Mouse (Mus musculus) midbrain, embryonic 16.5 days (tissue): ENCODE measurements around the gene Stam2. TPM values are rescaled to one million over a fixed set of nuclear protein-coding genes. Genes with fewer than 3 reads are reported as not detected.

Source experiments
- ATAC-seq: fragments of 200-750 bp; cut with Nextera tagmentation; 2 replicates; pipeline ENCODE4 v1.8.0; 2017; ENCODE audit warnings: moderate TSS enrichment
- H3K27ac ChIP-seq: fragments of 300-500 bp; sonication (generic); 2 replicates; pipeline ENCODE4 v1.5.1; 2014; ENCODE audit warnings: mild to moderate bottlenecking, low read length, mixed read lengths
- H3K27me3 ChIP-seq: fragments of 300-500 bp; sonication (generic); 2 replicates; pipeline ENCODE4 v1.6.1; 2014; ENCODE audit warnings: low read depth, low read length, mixed read lengths; ENCODE audit not compliant: control insufficient read depth, insufficient read depth
- H3K36me3 ChIP-seq: fragments of 300-500 bp; sonication (generic); 2 replicates; pipeline ENCODE4 v1.6.1; 2014; ENCODE audit warnings: mild to moderate bottlenecking, low read length, moderate library complexity, mixed read lengths; ENCODE audit not compliant: control insufficient read depth, insufficient read depth
- H3K4me1 ChIP-seq: fragments of 300-500 bp; sonication (generic); 2 replicates; pipeline ENCODE4 v1.6.1; 2014; ENCODE audit warnings: mild to moderate bottlenecking, low read length, mixed read lengths; ENCODE audit not compliant: control insufficient read depth, insufficient read depth
- H3K4me2 ChIP-seq: fragments of 300-500 bp; sonication (generic); 2 replicates; pipeline ENCODE4 v1.6.1; 2014; ENCODE audit warnings: mild to moderate bottlenecking, low read length, mixed read lengths
- H3K4me3 ChIP-seq: fragments of 300-500 bp; sonication (generic); 2 replicates; pipeline ENCODE4 v1.5.1; 2014; ENCODE audit warnings: low read depth, mild to moderate bottlenecking, low read length, moderate library complexity, mixed read lengths
- H3K9ac ChIP-seq: fragments of 300-500 bp; sonication (generic); 2 replicates; pipeline ENCODE4 v1.6.1; 2014; ENCODE audit warnings: low read depth, low read length, mixed read lengths
- H3K9me3 ChIP-seq: fragments of 300-500 bp; sonication (generic); replicated peaks from 2 replicates; pipeline ENCODE4 v1.6.1; 2014; ENCODE audit warnings: mild to moderate bottlenecking, low read length, mixed read lengths; ENCODE audit not compliant: control insufficient read depth, poor library complexity, severe bottlenecking
- WGBS: fragments of 180-500 bp; shearing (Covaris S2); extraction: QIAGEN DNeasy Blood & Tissue Kit; methylation state at CpG from one replicate; pipeline ENCODE4 v1.1.7; 2014; 5-methylcytosine and 5-hydroxymethylcytosine counted together
- polyA plus RNA-seq: library from polyadenylated mRNA; unstranded; fragments of >200 nt; fragmentation: Nextera tagmentation; extraction: Ambion mirVana; gene quantifications from 2 replicates; pipeline ENCODE4 v1.2.1, GENCODE M21; 2015

The Stam2 gene
- polyA plus RNA-seq, 1 experiment from 2014 or later = 41.1 TPM

GRCm38 (mm10) chr2:52734504-52734903 is 7.6 kb downstream of the Stam2 start:
- H3K4me2 ChIP-seq = no peak overlapping the region
- 97% methylated on average over 7 of the region's 7 CpGs for WGBS
- no peak for ATAC-seq
- no peak overlapping the region for H3K9ac ChIP-seq
- H3K36me3 ChIP-seq = no peaks in the 10 kb centered on the region
- 0 out of 2 replicates have a peak, but pooled peaks cover 2% of the 10 kb centered on the region for H3K9me3 ChIP-seq
- no peak overlapping the region for H3K4me3 ChIP-seq
- H3K27me3 ChIP-seq = no peaks in the 10 kb centered on the region
- H3K4me1 ChIP-seq = no peaks in the 10 kb centered on the region
- H3K27ac ChIP-seq = no peak overlapping the region

DNA sequence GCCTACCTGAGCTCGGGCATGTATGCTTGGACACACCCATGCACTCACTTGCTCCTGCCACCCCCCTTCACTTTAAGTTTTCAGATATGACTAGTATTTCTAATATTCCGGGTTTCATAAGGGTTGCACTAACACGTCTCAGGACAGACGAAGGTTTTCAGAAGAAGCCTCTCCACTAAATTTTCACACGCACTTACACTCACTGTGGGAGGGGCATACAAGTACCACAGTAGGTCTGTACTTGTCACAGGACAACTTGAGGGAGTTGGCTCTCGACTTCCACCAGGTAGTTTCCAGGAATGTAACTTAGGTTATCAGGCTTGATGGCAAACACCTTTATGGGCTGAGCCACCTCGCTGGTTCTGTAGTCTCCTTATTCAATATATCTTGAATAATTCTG is 8.4 kb downstream of the Stam2 start:
- ATAC-seq = no peak
- Histone ChIP-seq H3K9me3 (0 out of 2 replicates have a peak, but pooled peaks cover 2% of the 10 kb centered on the region), H3K27me3 (no peaks in the 10 kb centered on the region), H3K9ac (no peak overlapping the region), H3K4me2 (no peak overlapping the region), H3K36me3 (no peaks in the 10 kb centered on the region), H3K27ac (no peak overlapping the region), H3K4me1 (no peaks in the 10 kb centered on the region), H3K4me3 (no peak overlapping the region)
- 97% methylated on average over 7 of the region's 7 CpGs for WGBS

DNA sequence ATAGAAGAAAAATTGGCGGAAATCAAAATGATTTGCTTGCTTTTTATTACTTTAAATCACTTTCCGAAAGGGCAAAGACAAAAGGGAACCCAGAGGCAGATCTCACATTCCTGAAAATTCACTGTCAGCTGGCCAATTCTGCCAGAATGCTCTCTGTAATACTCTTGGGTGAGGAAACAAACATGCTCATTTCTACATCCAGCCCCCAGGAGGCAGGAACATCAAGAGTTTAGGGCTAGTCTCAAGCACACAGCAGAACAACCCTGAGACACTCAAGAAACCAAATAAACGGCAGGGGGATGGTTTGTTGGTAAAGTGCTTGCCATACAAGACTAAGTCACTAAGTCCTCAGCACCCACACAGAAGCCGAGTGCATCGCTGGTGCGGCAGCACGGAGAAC is 9.5 kb downstream of the Stam2 start:
- no peak overlapping the region for H3K4me3 ChIP-seq
- H3K4me2 ChIP-seq = no peak overlapping the region
- H3K4me1 ChIP-seq = no peaks in the 10 kb centered on the region
- 0 out of 2 replicates have a peak, but pooled peaks cover 2% of the 10 kb centered on the region for H3K9me3 ChIP-seq
- H3K27me3 ChIP-seq = no peaks in the 10 kb centered on the region
- ATAC-seq = no peak
- H3K36me3 ChIP-seq = no peaks in the 10 kb centered on the region
- WGBS = 92% methylated on average over 7 of the region's 7 CpGs
- H3K27ac ChIP-seq = no peak overlapping the region
- no peak overlapping the region for H3K9ac ChIP-seq

GRCm38 (mm10) chr2:52732001-52732400 is 10.1 kb downstream of the Stam2 start:
- H3K9me3 ChIP-seq = 0 out of 2 replicates have a peak, but pooled peaks cover 2% of the 10 kb centered on the region
- H3K36me3 ChIP-seq = no peaks in the 10 kb centered on the region
- 86% methylated on average over 5 of the region's 5 CpGs for WGBS
- H3K27ac ChIP-seq = no peak overlapping the region
- no peak overlapping the region for H3K4me2 ChIP-seq
- no peaks in the 10 kb centered on the region for H3K27me3 ChIP-seq
- no peak for ATAC-seq
- H3K4me3 ChIP-seq = no peak overlapping the region
- H3K9ac ChIP-seq = no peak overlapping the region
- no peaks in the 10 kb centered on the region for H3K4me1 ChIP-seq

- 0 out of 2 replicates have a peak, but pooled peaks cover 2% of the 10 kb centered on the region for H3K9me3 ChIP-seq
- WGBS = 95% methylated on average over 6 of the region's 6 CpGs
- no peak for ATAC-seq
- no peak overlapping the region for H3K4me2 ChIP-seq
- H3K4me1 ChIP-seq = no peaks in the 10 kb centered on the region
- no peaks in the 10 kb centered on the region for H3K36me3 ChIP-seq
- no peak overlapping the region for H3K27ac ChIP-seq
- no peak overlapping the region for H3K4me3 ChIP-seq
- no peak overlapping the region for H3K9ac ChIP-seq
- no peaks in the 10 kb centered on the region for H3K27me3 ChIP-seq
Measured at GRCm38 (mm10) chr2:52730891-52731290, 11.2 kb downstream of the Stam2 start.

- H3K27ac ChIP-seq = no peak overlapping the region
- H3K9ac ChIP-seq = no peak overlapping the region
- 0 out of 2 replicates have a peak, but pooled peaks have one; percentile 66 for ATAC-seq
Measured at GRCm38 (mm10) chr2:52720231-52721025, 21.7 kb downstream of the Stam2 start.

DNA sequence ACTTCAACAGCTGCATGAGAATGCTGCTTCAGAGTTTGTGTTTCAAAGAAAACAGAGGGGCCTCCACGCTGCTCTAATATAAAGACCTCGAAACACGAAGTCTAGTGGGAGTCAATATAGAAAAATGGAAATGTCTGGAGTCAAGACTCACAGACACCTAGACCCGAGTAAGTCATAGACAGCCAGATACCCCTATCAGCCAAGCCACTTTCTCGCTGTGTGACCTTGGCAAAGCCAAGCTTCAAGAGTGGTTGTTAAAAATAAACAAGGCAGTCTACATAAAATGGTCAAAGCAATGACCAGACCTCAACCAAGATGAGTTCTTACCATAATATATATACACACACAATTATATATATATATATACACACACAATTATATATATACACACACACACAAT is 25.0 kb downstream of the Stam2 start:
- H3K4me1 ChIP-seq = 0 out of 2 replicates have a peak, but pooled peaks cover 2% of the 10 kb centered on the region
- 94% methylated on average over 5 of the region's 5 CpGs for WGBS
- no peak overlapping the region for H3K4me3 ChIP-seq
- no peak overlapping the region for H3K4me2 ChIP-seq
- ATAC-seq = no peak
- H3K36me3 ChIP-seq = peaks cover 12% of the 10 kb centered on the region
- H3K27me3 ChIP-seq = no peaks in the 10 kb centered on the region
- no peaks in the 10 kb centered on the region for H3K9me3 ChIP-seq
- H3K27ac ChIP-seq = no peak overlapping the region
- no peak overlapping the region for H3K9ac ChIP-seq

More at GRCm38 (mm10) chr2:52720231-52721025, 21.7 kb downstream of the Stam2 start:
- H3K36me3 ChIP-seq = 0 out of 2 replicates have a peak, but pooled peaks cover 3% of the 10 kb centered on the region
- no peak overlapping the region for H3K4me2 ChIP-seq
- H3K4me1 ChIP-seq = 0 out of 2 replicates have a peak, but pooled peaks cover 2% of the 10 kb centered on the region
- H3K9me3 ChIP-seq = no peaks in the 10 kb centered on the region
- H3K4me3 ChIP-seq = no peak overlapping the region
- H3K27me3 ChIP-seq = no peaks in the 10 kb centered on the region
- whole genome bisulfite sequencing = 27% methylated on average over 13 of the region's 13 CpGs

- Histone ChIP-seq H3K9ac (no peak overlapping the region), H3K4me3 (no peak overlapping the region), H3K9me3 (no peaks in the 10 kb centered on the region), H3K27me3 (no peaks in the 10 kb centered on the region), H3K36me3 (peaks cover 12% of the 10 kb centered on the region), H3K4me2 (no peak overlapping the region), H3K27ac (no peak overlapping the region), H3K4me1 (0 out of 2 replicates have a peak, but pooled peaks cover 2% of the 10 kb centered on the region)
- ATAC-seq = no peak
- WGBS = 82% methylated on average over 6 of the region's 6 CpGs
Measured at GRCm38 (mm10) chr2:52715538-52715937, 26.5 kb downstream of the Stam2 start.

DNA sequence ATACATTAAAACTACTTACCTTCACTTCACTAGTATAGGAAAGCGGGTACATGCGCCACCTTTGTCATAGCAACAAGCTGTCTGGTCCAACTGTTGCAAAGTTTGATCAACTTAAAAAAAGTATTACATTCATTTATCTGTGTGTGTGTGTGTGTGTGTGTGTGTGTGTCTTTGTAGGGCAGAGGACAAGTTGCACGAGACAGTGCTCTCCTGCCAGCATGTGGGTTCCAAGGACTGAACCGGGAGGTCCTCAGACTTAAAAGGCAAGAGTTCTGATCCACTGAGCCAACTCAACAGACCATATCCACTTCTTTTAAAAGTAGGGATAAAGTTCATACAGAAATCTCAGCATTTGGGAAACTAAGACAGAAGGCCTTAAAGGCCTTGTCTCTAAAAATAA is 28.0 kb downstream of the Stam2 start:
- no peaks in the 10 kb centered on the region for H3K27me3 ChIP-seq
- H3K9me3 ChIP-seq = no peaks in the 10 kb centered on the region
- H3K4me2 ChIP-seq = no peak overlapping the region
- H3K9ac ChIP-seq = no peak overlapping the region
- H3K27ac ChIP-seq = no peak overlapping the region
- peaks cover 16% of the 10 kb centered on the region for H3K36me3 ChIP-seq
- ATAC-seq = no peak
- no peak overlapping the region for H3K4me3 ChIP-seq
- WGBS = 95% methylated on average over 4 of the region's 4 CpGs
- H3K4me1 ChIP-seq = no peaks in the 10 kb centered on the region
